Mouse (Mus musculus) lung, adult 2 months (tissue): ENCODE data around the gene Fbxl17.

Experiments used
- CTCF ChIP-seq: fragments of 200-500 bp; IDR thresholded peaks from 2 replicates; pipeline ENCODE4 v1.5.1; 2011; ENCODE audit warnings: mild to moderate bottlenecking, low read length, control low read depth; ENCODE audit not compliant: insufficient read depth
- POLR2A ChIP-seq: fragments of 200-500 bp; IDR thresholded peaks from 2 replicates; pipeline ENCODE4 v1.6.1; 2011; ENCODE audit warnings: low read depth, mild to moderate bottlenecking, control low read depth, low read length, borderline replicate concordance; ENCODE audit errors: extremely low read depth

- TF ChIP-seq CTCF, result no peak
- no peak for TF ChIP-seq POLR2A
Measured at GRCm38 (mm10) chr17:63342440-63342839, 157.4 kb downstream of the Fbxl17 start.
